Mouse (Mus musculus) cerebellum, postnatal 14 days (tissue): ENCODE results near the gene Fam241a.

Source experiments
- DNase-seq, 2 experiments: peaks; one replicate each; pipeline ENCODE4 v3.0.0; 2021; ENCODE audit warnings: mixed read lengths in 2 of 2

Fam241a gene

DNA sequence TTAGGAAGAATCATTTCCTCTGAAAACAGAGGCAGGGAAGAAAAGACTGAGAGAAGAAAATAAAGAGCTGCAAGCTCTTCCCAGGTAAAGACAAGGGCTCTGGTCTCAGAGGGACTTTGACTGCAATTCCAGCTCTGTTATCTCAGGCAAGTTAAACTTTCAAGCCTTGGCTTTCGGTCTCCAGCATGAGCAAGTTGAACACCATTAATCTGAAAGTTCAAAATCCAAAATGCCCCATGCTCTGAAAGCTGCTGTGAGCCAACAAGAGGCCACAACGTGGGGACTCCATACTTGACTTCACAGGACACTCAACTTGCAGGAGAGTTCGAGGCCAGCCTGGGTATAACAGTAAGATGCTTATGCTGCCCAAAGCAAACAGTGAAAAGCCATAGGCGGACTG lies 62.1 kb downstream of the Fam241a start:
- DNase-seq, result no peak

DNA sequence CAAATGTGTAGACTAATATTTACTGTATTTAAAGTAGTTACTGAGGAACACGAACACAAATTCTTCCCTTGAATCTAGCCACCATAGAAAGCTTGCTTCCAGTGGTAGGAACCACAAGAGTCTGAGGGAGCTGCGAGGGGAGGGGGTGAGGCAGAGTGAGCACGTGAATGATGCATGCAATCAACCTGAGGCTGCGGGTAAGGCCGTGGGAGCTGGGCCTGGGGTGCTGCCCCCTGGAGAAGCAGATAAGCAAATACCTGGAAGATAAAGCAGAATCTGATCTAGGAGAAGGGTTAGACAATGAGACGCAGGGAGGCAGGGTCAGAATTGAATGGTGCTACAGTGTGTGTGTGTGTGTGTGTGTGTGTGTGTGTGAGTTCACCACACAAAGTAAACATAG lies 65.0 kb downstream of the Fam241a start:
- DNase-seq, result no peak

DNA sequence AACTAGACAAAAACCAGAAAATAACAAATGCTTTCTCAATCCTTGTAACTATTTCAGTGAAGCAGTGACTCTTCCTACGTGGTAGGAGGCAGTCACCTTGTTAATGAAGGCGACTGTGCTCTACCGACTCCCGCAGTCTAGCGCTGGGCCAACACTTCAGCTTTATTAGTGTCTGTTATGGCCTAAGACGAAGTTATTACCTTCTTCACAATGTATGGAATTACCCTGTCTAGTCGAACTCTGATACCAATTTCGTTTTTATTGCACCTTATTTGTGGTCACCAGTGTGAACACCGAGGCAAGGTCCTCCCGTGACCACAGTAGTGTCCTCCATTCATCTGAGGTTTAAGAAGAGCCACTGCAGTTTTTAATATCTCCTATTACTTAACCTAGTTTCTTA lies 65.9 kb downstream of the Fam241a start:
- no peak for DNase-seq

DNA sequence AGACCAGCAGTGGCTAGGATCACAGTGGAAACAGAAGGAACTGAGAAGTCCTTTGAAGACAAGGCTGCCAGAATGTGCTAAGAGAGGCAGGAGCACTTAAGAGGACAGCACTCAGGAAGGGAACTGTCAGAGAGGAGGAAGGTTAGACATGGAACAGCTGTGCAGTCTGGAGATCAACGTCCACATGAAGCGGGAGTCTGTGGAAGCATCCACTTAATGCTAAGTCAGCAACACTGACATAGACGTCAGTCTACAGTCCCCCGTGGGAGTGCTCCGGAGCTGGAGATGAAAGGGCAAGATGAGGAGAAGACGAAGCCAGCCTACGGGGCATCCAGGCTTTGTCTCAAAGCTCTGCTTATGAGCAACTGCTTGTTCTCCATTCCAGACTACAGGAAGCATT lies 69.0 kb downstream of the Fam241a start:
- DNase-seq, result no peak

DNA sequence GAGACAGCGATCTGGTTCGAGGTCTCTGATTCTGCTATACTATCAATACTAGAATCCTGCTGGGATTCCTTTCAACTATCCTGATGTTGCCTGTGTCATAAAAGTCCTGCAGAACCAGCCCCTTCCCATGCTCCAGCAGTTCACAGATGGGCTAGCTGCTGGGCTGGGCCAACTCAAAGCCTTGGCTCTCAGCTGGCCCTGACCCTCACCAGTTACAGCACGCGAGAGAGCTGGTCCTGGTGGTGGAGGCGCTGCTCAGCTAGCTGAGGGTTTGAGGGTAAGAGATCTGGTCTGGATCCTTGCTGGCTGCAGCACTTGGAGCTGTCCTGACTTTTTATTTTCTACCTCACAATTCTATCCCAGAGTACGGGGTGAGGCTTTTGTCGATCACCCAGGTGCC lies 69.6 kb downstream of the Fam241a start:
- DNase-seq, result no peak

DNA sequence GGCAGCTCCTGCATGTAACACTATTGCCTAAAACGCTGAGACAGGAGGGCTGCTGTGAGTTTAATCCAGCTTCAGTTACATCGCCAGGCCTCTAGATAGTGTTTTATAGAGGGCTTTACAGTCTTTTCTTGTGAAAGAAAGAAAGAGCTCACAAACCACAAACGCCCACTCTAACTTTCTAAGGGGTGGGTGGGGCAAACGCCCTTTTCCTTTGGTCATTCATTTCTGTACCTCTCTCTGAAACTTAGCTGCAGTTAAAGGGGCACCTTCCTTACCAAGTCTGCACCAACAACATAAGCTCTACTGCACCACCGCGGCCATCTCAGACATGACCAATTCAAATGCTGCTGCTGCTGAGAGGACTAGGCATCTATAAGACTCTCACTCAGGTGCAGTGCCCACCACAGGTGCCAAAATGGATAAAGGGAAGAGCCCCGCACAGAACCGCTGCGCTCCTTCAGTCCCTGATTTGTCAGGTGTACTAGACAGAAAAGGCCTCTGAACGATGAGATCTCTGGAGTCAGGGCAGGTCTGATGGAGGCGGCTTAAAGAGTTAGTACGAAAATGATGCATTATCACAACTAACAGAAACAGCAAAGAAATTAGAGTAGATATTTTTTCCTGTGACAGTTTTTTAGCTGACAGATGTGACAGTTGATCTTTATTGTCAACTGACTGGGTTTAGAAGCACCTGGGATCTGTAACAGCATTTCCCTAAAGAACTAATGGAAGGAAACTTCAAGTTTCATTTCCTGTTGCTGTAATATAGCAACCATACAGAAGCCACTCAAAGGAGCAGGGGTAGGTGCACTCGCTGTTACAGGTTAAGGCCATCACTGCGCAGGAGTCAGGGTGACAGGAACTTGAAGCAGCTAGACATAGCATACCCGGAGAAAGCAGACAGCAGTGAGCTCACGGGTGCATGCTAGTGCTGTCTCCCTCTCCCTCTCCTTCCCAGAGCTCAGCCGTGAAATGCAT lies 71.9 kb downstream of the Fam241a start:
- DNase-seq, result no peak

DNA sequence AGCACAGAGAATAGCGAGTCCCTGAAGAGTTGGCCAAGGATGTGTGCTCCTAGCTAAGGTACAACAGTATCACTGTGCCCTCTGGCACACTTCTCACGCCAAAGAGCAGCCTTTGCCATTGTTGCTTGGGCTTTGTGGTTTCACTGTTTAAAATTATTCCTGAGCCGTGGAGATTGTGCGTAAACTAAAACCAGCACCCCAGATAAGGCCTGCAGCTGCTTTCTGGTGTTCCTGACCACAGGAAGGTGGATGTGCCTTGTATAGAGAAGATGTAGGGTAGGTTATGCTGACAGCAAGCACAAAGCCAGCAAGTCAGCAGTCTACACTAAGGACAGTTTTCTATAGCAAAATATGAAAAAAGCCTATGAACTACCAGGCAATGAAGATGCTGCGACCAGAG lies 74.9 kb downstream of the Fam241a start:
- DNase-seq, result no peak

DNA sequence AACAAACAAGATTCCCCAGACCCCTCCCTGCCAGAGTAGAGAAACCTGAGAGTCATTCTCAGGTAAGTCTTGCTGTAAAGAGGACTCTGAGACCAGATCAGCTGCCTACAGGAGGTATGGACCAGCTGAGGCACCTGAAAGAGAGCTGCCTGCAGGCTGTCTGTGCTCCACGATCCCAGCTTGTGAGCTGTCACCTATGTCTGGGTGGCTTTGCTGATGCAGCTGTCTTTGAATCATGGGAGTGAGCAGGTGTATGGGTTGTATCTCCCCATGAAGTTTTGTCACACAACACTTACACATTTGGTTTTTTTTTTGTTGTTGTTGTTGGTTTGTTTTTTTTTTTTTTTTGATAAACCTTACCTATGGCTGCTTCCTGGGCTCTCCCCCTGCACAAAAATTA lies 75.7 kb downstream of the Fam241a start:
- no peak for DNase-seq
